In the genomic region with DNA sequence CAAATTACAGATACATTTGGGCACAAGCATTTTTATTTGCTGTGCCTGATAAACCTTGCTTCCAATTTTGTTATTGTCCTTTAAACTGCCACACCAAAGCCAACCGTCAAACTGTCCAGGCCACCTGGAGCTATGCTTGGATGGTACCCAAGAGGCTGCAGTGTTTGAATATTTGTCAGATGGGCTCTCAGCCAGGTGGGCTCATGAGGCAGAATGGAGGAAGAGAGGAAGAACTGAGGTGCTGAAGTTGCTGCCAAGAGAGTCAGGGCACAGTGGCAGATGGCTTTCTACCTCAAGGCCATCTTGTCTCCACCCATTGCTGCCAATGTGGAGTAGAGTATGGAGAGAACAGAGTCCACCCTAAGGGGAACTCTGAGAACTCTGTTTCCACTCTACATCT, we compare ENCODE assay signal across 10 mouse cellular contexts.
A peak's percentile ranks its signal among the peaks of the same experiment; 100 is the strongest.
DNase-seq lines count a peak whose midpoint lies in the region; ATAC-seq and TF ChIP-seq lines count a peak whose summit lies in the region.
"Had no signal": no experiment of that assay in that cellular context is flagged by ENCODE, and none has a peak within 500 bp of the region (broad histone marks: within the 10 kb centered on the region; RNA-seq: fewer than 3 reads in every experiment).

No protein-coding gene starts in this region.

- H3K27ac ChIP-seq in forebrain, embryonic 14.5 days (ENCODE audit: low read depth, low read length): no peak overlapping the region
- no peak overlapping the region for H3K27ac ChIP-seq in forebrain, embryonic 11.5 days (ENCODE audit: low read depth, low read length)
- H3K27ac ChIP-seq in midbrain, postnatal 0 days (ENCODE audit: low read depth, low read length): no peak overlapping the region
- no peak overlapping the region for H3K27ac ChIP-seq in midbrain, embryonic 15.5 days
- peak overlapping the region; percentile 2; the same call in 1 of the 2 replicates for H3K27ac ChIP-seq in hindbrain, postnatal 0 days
- H3K27ac ChIP-seq: limb, embryonic 13.5 days had no signal

- no peaks in the 10 kb centered on the region for H3K36me3 ChIP-seq in forebrain, embryonic 14.5 days (ENCODE audit: control insufficient read depth, insufficient read depth, low read length)
- no peaks in the 10 kb centered on the region for H3K36me3 ChIP-seq in forebrain, embryonic 11.5 days (ENCODE audit: control insufficient read depth, insufficient read depth, low read length)
- no peaks in the 10 kb centered on the region for H3K36me3 ChIP-seq in midbrain, postnatal 0 days (ENCODE audit: insufficient read depth, low read length)
- no peaks in the 10 kb centered on the region for H3K36me3 ChIP-seq in midbrain, embryonic 15.5 days (replicated peaks)
- no peaks in the 10 kb centered on the region for H3K36me3 ChIP-seq in hindbrain, postnatal 0 days (ENCODE audit: insufficient read depth, low read length)
- H3K36me3 ChIP-seq: limb, embryonic 13.5 days had no signal

- H3K4me3 ChIP-seq in forebrain, embryonic 14.5 days (ENCODE audit: low read depth, low read length): no peak overlapping the region
- no peak overlapping the region for H3K4me3 ChIP-seq in forebrain, embryonic 11.5 days (ENCODE audit: low read depth, low read length)
- no peak overlapping the region for H3K4me3 ChIP-seq in midbrain, postnatal 0 days (ENCODE audit: low read depth, low read length)
- H3K4me3 ChIP-seq in midbrain, embryonic 15.5 days: no peak overlapping the region
- no peak overlapping the region for H3K4me3 ChIP-seq in hindbrain, postnatal 0 days (ENCODE audit: low read length)
- H3K4me3 ChIP-seq: limb, embryonic 13.5 days had no signal

- TF ChIP-seq CTCF in midbrain, postnatal 0 days (IDR thresholded peaks at IDR 0.05): no peak
- no peak for TF ChIP-seq CTCF in hindbrain, postnatal 0 days (IDR thresholded peaks at IDR 0.05; ENCODE audit: low read depth)

- no peaks in the 10 kb centered on the region for H3K9me3 ChIP-seq in forebrain, embryonic 14.5 days (replicated peaks; ENCODE audit: control insufficient read depth, low read length)
- no peaks in the 10 kb centered on the region for H3K9me3 ChIP-seq in forebrain, embryonic 11.5 days (ENCODE audit: control insufficient read depth, low read length)
- H3K9me3 ChIP-seq in midbrain, postnatal 0 days (ENCODE audit: low read length): no peaks in the 10 kb centered on the region
- no peaks in the 10 kb centered on the region for H3K9me3 ChIP-seq in midbrain, embryonic 15.5 days
- no peaks in the 10 kb centered on the region for H3K9me3 ChIP-seq in hindbrain, postnatal 0 days (ENCODE audit: low read length)
- H3K9me3 ChIP-seq: limb, embryonic 13.5 days had no signal

- H3K9ac ChIP-seq in forebrain, embryonic 14.5 days (ENCODE audit: low read length): no peak overlapping the region
- no peak overlapping the region for H3K9ac ChIP-seq in forebrain, embryonic 11.5 days (ENCODE audit: low read length)
- H3K9ac ChIP-seq in midbrain, postnatal 0 days (replicated peaks; ENCODE audit: low read length, poor library complexity, severe bottlenecking): no peak overlapping the region
- no peak overlapping the region for H3K9ac ChIP-seq in midbrain, embryonic 15.5 days
- H3K9ac ChIP-seq in hindbrain, postnatal 0 days (replicated peaks; ENCODE audit: low read length): no peak overlapping the region
- H3K9ac ChIP-seq: limb, embryonic 13.5 days; lung, embryonic 14.5 days had no signal

- peak; percentile 54 for DNase-seq in forebrain, embryonic 14.5 days (ENCODE audit: low spot score)
- DNase-seq in forebrain, embryonic 11.5 days (ENCODE audit: low spot score): no peak
- peak; percentile 75 for DNase-seq in midbrain, postnatal 0 days (ENCODE audit: low spot score)
- DNase-seq in cerebellum, adult 8-10 months: peak; percentile 56
- peak; percentile 75 for DNase-seq in hindbrain, postnatal 0 days (ENCODE audit: low spot score)
- no peak for DNase-seq in left cerebral cortex, adult 9 months (ENCODE audit: low spot score in 2 of 2)
- DNase-seq in heart, adult 11 months: no peak
- DNase-seq: lung, embryonic 14.5 days had no signal

- H3K4me1 ChIP-seq in forebrain, embryonic 14.5 days (ENCODE audit: control insufficient read depth, insufficient read depth, low read length): peaks cover 6% of the 10 kb centered on the region; the same call in 1 of the 2 replicates
- H3K4me1 ChIP-seq in forebrain, embryonic 11.5 days (replicated peaks; ENCODE audit: control insufficient read depth, insufficient read depth, low read length): no peaks in the 10 kb centered on the region
- H3K4me1 ChIP-seq in midbrain, postnatal 0 days (ENCODE audit: insufficient read depth, low read length): no peaks in the 10 kb centered on the region
- no peaks in the 10 kb centered on the region for H3K4me1 ChIP-seq in midbrain, embryonic 15.5 days
- H3K4me1 ChIP-seq in hindbrain, postnatal 0 days (ENCODE audit: insufficient read depth, low read length): peaks cover 9% of the 10 kb centered on the region; the same call in 1 of the 2 replicates
- H3K4me1 ChIP-seq: limb, embryonic 13.5 days had no signal

- WGBS in forebrain, embryonic 14.5 days: 41% methylated on average over 1 of the region's 1 CpGs
- WGBS in forebrain, embryonic 11.5 days: 88% methylated on average over 1 of the region's 1 CpGs
- 58% methylated on average over 1 of the region's 1 CpGs for WGBS in midbrain, postnatal 0 days
- WGBS in midbrain, embryonic 15.5 days: 66% methylated on average over 1 of the region's 1 CpGs
- 30% methylated on average over 1 of the region's 1 CpGs for WGBS in hindbrain, postnatal 0 days

- no peak overlapping the region for H3K4me2 ChIP-seq in forebrain, embryonic 14.5 days (ENCODE audit: low read length)
- H3K4me2 ChIP-seq in forebrain, embryonic 11.5 days (ENCODE audit: low read depth, low read length, severe bottlenecking): no peak overlapping the region
- no peak overlapping the region for H3K4me2 ChIP-seq in midbrain, postnatal 0 days (ENCODE audit: low read depth, low read length, poor library complexity, severe bottlenecking)
- H3K4me2 ChIP-seq in midbrain, embryonic 15.5 days: no peak overlapping the region
- H3K4me2 ChIP-seq in hindbrain, postnatal 0 days (ENCODE audit: low read depth, low read length): no peak overlapping the region
- H3K4me2 ChIP-seq: limb, embryonic 13.5 days; lung, embryonic 14.5 days had no signal

- ATAC-seq in forebrain, embryonic 14.5 days: peak; percentile 61; the same call in 1 of the 2 replicates
- ATAC-seq in forebrain, embryonic 11.5 days (replicated peaks; ENCODE audit: low FRiP score): no peak
- no peak; the same call in 1 of the 2 replicates for ATAC-seq in midbrain, postnatal 0 days (ENCODE audit: low FRiP score)
- ATAC-seq in midbrain, embryonic 15.5 days (replicated peaks): no peak
- ATAC-seq in hindbrain, postnatal 0 days: peak; percentile 66; the same call in 1 of the 2 replicates

- H3K27me3 ChIP-seq in forebrain, embryonic 14.5 days (replicated peaks; ENCODE audit: control insufficient read depth, insufficient read depth, low read length): no peaks in the 10 kb centered on the region
- H3K27me3 ChIP-seq in forebrain, embryonic 11.5 days (ENCODE audit: control insufficient read depth, insufficient read depth, low read length): no peaks in the 10 kb centered on the region
- H3K27me3 ChIP-seq in midbrain, postnatal 0 days (ENCODE audit: insufficient read depth, low read length): no peaks in the 10 kb centered on the region
- no peaks in the 10 kb centered on the region for H3K27me3 ChIP-seq in midbrain, embryonic 15.5 days (replicated peaks)
- no peaks in the 10 kb centered on the region for H3K27me3 ChIP-seq in hindbrain, postnatal 0 days (ENCODE audit: insufficient read depth, low read length)
- H3K27me3 ChIP-seq: limb, embryonic 13.5 days had no signal

Comparison
In these comparisons a context has a peak if more than half of its experiments do, and no peak if none do; other contexts are left out.
1. ATAC-seq: peak in forebrain, embryonic 14.5 days (single experiment) and hindbrain, postnatal 0 days (single experiment); none in forebrain, embryonic 11.5 days (single experiment), midbrain, postnatal 0 days (single experiment) and midbrain, embryonic 15.5 days (single experiment).
2. DNase-seq: peak in forebrain, embryonic 14.5 days (single experiment), midbrain, postnatal 0 days (single experiment), cerebellum, adult 8-10 months (single experiment) and hindbrain, postnatal 0 days (single experiment); none in forebrain, embryonic 11.5 days (single experiment), left cerebral cortex, adult 9 months (0 of 2) and heart, adult 11 months (single experiment).